Mouse (Mus musculus): ENCODE measurements around the gene Mlec. TPM values are rescaled to one million over a fixed set of nuclear protein-coding genes. Genes with fewer than 3 reads are reported as not detected.

Gene Mlec
- polyA plus RNA-seq, 1 experiment from 2014 or later: 51.5 TPM

DNA sequence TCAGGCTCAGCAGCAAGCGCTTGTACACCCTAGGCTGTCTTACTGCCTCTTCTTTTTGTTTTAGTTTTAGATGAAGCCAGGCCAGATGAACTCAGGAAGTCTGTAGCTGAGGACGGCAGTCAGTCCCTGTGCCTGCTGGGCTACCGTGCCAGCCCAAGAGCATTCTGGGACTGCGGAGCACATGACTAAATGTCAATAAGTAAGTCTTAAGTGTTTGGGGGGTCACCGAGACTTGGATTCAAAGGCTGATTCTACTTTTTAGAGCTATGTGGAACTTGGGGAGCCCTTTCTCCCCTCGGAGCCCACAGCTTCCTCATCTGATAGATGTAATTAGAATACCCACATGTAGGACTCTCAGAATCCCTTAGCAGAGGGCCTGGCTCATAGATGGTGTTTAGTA, 2.7 kb upstream of the Mlec start:
- no peaks in the 10 kb centered on the region for H3K36me3 ChIP-seq (ENCODE audit: control insufficient read depth, insufficient read depth, low read length)

DNA sequence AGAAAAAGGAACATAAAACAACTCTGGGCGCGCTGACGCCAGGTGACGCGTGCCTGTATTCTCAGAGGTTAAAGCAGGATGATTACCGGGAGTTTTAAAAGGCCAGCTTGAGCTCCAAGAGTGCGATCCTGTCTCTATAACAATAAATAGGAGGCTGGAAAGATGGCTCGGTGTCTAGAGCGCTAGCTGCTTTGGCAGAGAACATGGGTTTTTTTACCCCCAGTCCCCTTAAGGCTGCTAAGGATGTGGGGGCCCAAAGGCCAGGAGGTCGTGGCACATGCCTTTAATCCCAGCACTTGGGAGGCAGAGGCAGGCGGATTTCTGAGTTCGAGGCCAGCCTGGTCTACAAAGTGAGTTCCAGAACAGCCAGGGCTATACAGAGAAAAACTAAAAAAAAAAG, 1.2 kb upstream of the Mlec start:
- Histone ChIP-seq H3K9me3 (ENCODE audit: control insufficient read depth, low read length) (no peaks in the 10 kb centered on the region), H3K4me1 (ENCODE audit: control insufficient read depth, insufficient read depth, low read length) (peaks cover 22% of the 10 kb centered on the region), H3K4me3 (ENCODE audit: low read depth, low read length) (peak overlapping the region; percentile 100), H3K36me3 (ENCODE audit: control insufficient read depth, insufficient read depth, low read length) (no peaks in the 10 kb centered on the region), H3K4me2 (ENCODE audit: low read depth, severe bottlenecking) (peak overlapping the region; percentile 81), H3K27ac (replicated peaks; ENCODE audit: low read depth, low read length) (peak overlapping the region; percentile 90), H3K27me3 (ENCODE audit: control insufficient read depth, insufficient read depth, low read length) (no peaks in the 10 kb centered on the region), H3K9ac (ENCODE audit: low read length) (peak overlapping the region; percentile 58)
- DNase-seq (ENCODE audit: low spot score) (no peak), ATAC-seq (ENCODE audit: insufficient number of reproducible peaks, low FRiP score, low TSS enrichment, low read depth) (no peak)
- 39% methylated on average over 12 of the region's 12 CpGs for WGBS

More for the DNA sequence above, 2.7 kb upstream of the Mlec start:
- H3K9ac ChIP-seq (ENCODE audit: low read length): no peak overlapping the region
- no peak overlapping the region for H3K4me2 ChIP-seq (ENCODE audit: low read depth, severe bottlenecking)
- DNase-seq (ENCODE audit: low spot score): no peak
- peaks cover 14% of the 10 kb centered on the region for H3K4me1 ChIP-seq (ENCODE audit: control insufficient read depth, insufficient read depth, low read length)
- no peaks in the 10 kb centered on the region for H3K9me3 ChIP-seq (ENCODE audit: control insufficient read depth, low read length)
- no peak overlapping the region for H3K4me3 ChIP-seq (ENCODE audit: low read depth, low read length)
- no peaks in the 10 kb centered on the region for H3K27me3 ChIP-seq (ENCODE audit: control insufficient read depth, insufficient read depth, low read length)
- no peak for ATAC-seq (ENCODE audit: insufficient number of reproducible peaks, low FRiP score, low TSS enrichment, low read depth)
- 64% methylated on average over 6 of the region's 6 CpGs for WGBS
- H3K27ac ChIP-seq (replicated peaks; ENCODE audit: low read depth, low read length): no peak overlapping the region

DNA sequence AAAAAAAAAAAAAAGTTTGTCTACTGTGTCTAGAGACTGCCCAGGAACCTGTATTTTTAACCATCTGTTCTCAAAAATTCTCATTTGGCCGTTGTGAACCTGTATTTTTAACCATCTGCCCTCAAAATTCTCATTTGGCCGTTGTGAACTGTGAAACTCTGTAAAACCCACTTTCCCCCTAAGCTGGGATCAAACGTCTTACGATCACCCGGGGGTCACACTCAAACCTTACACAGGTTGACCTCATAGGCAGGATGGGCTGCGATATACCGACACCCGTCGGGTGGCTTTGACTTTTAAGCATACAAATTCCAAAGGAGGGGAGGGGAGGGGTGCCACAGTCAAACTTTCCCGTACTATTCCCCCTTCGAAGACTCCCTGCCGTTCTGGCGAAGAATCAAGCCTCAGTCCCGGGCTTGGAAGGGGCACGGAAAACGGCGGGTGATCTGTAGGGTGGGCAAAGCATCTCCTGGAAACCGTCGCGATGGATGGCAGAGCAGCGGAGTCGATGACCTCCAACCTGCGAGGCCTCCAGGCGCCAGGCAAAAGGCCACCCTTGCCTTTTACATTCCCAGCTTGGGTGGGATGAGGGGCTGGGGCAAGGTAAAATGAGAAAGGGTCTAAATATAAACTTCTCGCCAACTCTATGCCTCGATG, 918 bp downstream of the Mlec start:
- H3K4me2 ChIP-seq (ENCODE audit: low read depth, severe bottlenecking): peak overlapping the region; percentile 81
- peak overlapping the region; percentile 96 for H3K9ac ChIP-seq (ENCODE audit: low read length)
- no peak for ATAC-seq (ENCODE audit: insufficient number of reproducible peaks, low FRiP score, low TSS enrichment, low read depth)
- DNase-seq (ENCODE audit: low spot score): peak; percentile 59
- H3K27me3 ChIP-seq (ENCODE audit: control insufficient read depth, insufficient read depth, low read length): no peaks in the 10 kb centered on the region
- peak overlapping the region; percentile 100 for H3K4me3 ChIP-seq (ENCODE audit: low read depth, low read length)
- H3K27ac ChIP-seq (replicated peaks; ENCODE audit: low read depth, low read length): peak overlapping the region; percentile 86; the same call in 1 of the 2 replicates
- under 1% methylated on average over 26 of the region's 26 CpGs for WGBS
- H3K36me3 ChIP-seq (ENCODE audit: control insufficient read depth, insufficient read depth, low read length): no peaks in the 10 kb centered on the region
- H3K9me3 ChIP-seq (ENCODE audit: control insufficient read depth, low read length): no peaks in the 10 kb centered on the region
- H3K4me1 ChIP-seq (ENCODE audit: control insufficient read depth, insufficient read depth, low read length): peaks cover 22% of the 10 kb centered on the region

DNA sequence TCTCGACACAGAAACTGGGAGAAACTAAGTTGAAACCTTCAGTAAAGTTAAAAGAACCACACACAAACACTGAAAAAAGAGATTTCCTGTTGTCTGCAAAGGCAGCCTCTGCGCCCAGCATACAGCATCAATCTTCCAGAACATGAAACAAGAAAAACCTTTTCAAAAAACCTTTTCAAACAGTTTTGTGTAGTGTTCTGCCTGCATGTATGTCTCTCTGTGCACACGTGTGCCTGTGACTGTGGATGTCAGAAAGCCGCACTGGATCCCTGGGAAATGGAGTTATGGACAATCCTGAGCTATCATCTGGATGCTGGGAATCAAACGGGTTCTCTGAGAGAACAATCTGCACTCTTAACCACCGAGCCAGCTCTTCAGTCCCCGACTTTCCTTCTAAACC, 1.6 kb downstream of the Mlec start:
- peak overlapping the region; percentile 100 for H3K4me3 ChIP-seq (ENCODE audit: low read depth, low read length)
- 62% methylated on average over 7 of the region's 7 CpGs for WGBS
- ATAC-seq (ENCODE audit: insufficient number of reproducible peaks, low FRiP score, low TSS enrichment, low read depth): no peak
- no peaks in the 10 kb centered on the region for H3K36me3 ChIP-seq (ENCODE audit: control insufficient read depth, insufficient read depth, low read length)
- no peak for DNase-seq (ENCODE audit: low spot score)
- H3K9me3 ChIP-seq (ENCODE audit: control insufficient read depth, low read length): no peaks in the 10 kb centered on the region
- no peak overlapping the region for H3K9ac ChIP-seq (ENCODE audit: low read length)
- H3K27ac ChIP-seq (replicated peaks; ENCODE audit: low read depth, low read length): no peak overlapping the region
- H3K4me1 ChIP-seq (ENCODE audit: control insufficient read depth, insufficient read depth, low read length): peaks cover 21% of the 10 kb centered on the region
- no peaks in the 10 kb centered on the region for H3K27me3 ChIP-seq (ENCODE audit: control insufficient read depth, insufficient read depth, low read length)
- H3K4me2 ChIP-seq (ENCODE audit: low read depth, severe bottlenecking): peak overlapping the region; percentile 81

DNA sequence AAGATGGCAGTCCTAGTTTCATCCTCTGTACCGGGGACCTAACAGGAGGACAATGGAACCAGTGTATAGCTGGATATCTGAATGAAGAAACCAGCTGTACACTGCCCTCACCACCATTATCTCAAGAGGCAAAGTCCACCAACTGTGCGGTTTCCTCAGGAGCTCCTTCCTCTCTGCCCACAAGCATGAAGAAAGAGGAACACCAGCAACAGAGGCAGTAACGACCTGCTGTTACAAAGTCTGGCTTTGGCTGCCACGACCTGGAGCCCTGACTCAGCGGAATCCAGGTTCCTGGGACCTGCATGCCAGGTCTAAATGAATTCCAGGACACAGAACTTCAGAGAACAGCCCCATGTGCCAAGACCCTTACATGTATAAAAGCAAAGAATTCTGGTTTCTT, 2.1 kb downstream of the Mlec start:
- Histone ChIP-seq H3K9me3 (ENCODE audit: control insufficient read depth, low read length) (no peaks in the 10 kb centered on the region), H3K27ac (replicated peaks; ENCODE audit: low read depth, low read length) (peak overlapping the region; percentile 10; the same call in 1 of the 2 replicates), H3K4me2 (ENCODE audit: low read depth, severe bottlenecking) (peak overlapping the region; percentile 81), H3K27me3 (ENCODE audit: control insufficient read depth, insufficient read depth, low read length) (no peaks in the 10 kb centered on the region), H3K36me3 (ENCODE audit: control insufficient read depth, insufficient read depth, low read length) (peaks cover 3% of the 10 kb centered on the region; the same call in 1 of the 2 replicates), H3K4me3 (ENCODE audit: low read depth, low read length) (no peak overlapping the region; the same call in 1 of the 2 replicates), H3K9ac (ENCODE audit: low read length) (no peak overlapping the region), H3K4me1 (ENCODE audit: control insufficient read depth, insufficient read depth, low read length) (peaks cover 19% of the 10 kb centered on the region)
- no peak for DNase-seq (ENCODE audit: low spot score)
- ATAC-seq (ENCODE audit: insufficient number of reproducible peaks, low FRiP score, low TSS enrichment, low read depth): no peak
- WGBS: 43% methylated on average over 5 of the region's 5 CpGs

DNA sequence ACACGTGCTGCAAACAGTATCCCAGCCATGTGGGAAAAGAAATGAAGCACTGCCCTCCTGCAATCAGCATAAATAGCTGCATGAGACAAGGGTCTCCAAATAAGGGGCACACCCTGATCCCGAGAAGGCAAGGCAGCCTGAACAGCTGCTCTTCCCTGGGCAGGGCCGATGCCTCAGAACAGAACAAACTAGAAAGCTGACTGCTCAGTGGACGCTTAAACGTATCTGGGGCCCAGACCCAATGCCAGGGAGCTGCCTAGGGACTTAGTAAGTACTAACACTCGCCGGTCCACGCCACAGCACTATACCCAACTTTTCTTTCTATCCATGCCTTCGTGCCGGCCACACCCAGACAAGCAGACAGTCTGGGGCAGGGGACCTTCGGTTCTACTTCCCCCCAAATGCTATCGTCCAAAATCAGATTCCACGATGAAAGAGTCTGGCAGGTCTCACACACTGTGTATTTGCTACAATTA, 2.8 kb downstream of the Mlec start:
- Histone ChIP-seq H3K36me3 (ENCODE audit: control insufficient read depth, insufficient read depth, low read length) (peaks cover 9% of the 10 kb centered on the region), H3K9ac (ENCODE audit: low read length) (no peak overlapping the region), H3K27ac (replicated peaks; ENCODE audit: low read depth, low read length) (peak overlapping the region; percentile 10; the same call in 1 of the 2 replicates), H3K4me1 (ENCODE audit: control insufficient read depth, insufficient read depth, low read length) (peaks cover 19% of the 10 kb centered on the region), H3K4me3 (ENCODE audit: low read depth, low read length) (no peak overlapping the region; the same call in 1 of the 2 replicates), H3K4me2 (ENCODE audit: low read depth, severe bottlenecking) (peak overlapping the region; percentile 81; the same call in 1 of the 2 replicates), H3K27me3 (ENCODE audit: control insufficient read depth, insufficient read depth, low read length) (no peaks in the 10 kb centered on the region), H3K9me3 (ENCODE audit: control insufficient read depth, low read length) (no peaks in the 10 kb centered on the region; the same call in 1 of the 2 replicates)
- 80% methylated on average over 13 of the region's 13 CpGs for WGBS
- no peak for DNase-seq (ENCODE audit: low spot score)
- no peak for ATAC-seq (ENCODE audit: insufficient number of reproducible peaks, low FRiP score, low TSS enrichment, low read depth)

DNA sequence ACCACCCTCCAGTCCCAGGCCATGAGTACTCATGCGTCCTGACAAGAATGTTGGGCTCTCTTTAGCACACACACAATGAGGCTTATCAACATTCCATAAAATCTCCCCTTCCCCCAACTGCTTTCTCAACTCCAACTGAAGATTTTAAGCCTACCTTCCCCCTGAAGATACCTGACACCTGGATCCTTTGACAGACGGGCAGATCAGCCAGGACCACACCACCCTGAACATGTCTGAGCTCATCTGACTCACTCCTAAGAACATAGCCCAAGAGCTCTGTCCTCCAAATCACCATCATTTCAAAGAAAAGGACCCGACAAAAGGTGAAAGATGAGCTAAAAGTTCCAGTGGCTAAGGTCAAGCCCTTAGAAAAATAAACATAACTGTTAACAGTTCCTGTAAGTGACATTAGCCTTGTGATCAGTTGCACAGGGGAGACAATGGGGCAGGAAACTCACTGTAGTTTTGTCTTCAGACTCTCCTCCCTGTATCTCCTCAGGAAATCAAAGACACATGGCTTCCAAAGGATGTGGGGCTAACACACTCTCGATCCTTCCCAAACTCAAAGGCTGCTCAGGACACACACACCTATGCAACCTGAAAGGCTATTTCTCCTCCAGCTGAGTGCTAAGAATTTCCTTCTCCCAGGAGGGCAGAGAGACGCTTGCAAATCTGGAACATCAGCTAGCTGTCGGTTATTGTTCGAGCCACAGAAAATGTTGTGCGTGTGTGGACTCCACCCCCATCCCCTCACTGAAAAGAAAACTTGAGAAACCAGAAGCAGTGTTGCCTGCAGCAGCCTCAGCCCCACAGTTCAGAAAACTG, 5.6 kb downstream of the Mlec start:
- Histone ChIP-seq H3K4me2 (ENCODE audit: low read depth, severe bottlenecking) (no peak overlapping the region), H3K27me3 (ENCODE audit: control insufficient read depth, insufficient read depth, low read length) (no peaks in the 10 kb centered on the region), H3K4me1 (ENCODE audit: control insufficient read depth, insufficient read depth, low read length) (peaks cover 19% of the 10 kb centered on the region), H3K9me3 (ENCODE audit: control insufficient read depth, low read length) (no peaks in the 10 kb centered on the region; the same call in 1 of the 2 replicates), H3K4me3 (ENCODE audit: low read depth, low read length) (no peak overlapping the region), H3K36me3 (ENCODE audit: control insufficient read depth, insufficient read depth, low read length) (peaks cover 29% of the 10 kb centered on the region), H3K27ac (replicated peaks; ENCODE audit: low read depth, low read length) (peak overlapping the region; percentile 30; the same call in 1 of the 2 replicates), H3K9ac (ENCODE audit: low read length) (no peak overlapping the region)
- no peak for ATAC-seq (ENCODE audit: insufficient number of reproducible peaks, low FRiP score, low TSS enrichment, low read depth)
- no peak for DNase-seq (ENCODE audit: low spot score)
- whole genome bisulfite sequencing: 55% methylated on average over 8 of the region's 8 CpGs

DNA sequence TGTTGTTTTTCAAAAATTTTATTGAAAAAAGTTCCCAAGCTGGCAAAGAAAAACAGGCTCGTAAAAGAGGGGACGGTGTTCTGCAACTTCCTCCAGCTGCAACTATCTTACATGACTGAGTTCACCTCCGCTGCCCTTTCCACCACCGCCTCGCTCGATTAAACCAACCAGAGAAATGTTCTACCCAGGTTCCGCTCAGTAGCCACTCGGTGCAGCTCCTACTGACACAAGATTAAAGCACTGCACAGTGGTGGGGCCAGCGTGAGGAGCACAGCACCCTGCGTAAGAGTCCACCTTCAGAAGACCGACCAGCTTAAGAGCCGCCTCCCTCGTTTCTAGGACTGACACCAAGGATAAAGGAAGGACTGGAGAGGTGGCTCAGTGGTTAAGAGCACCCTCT, 6.5 kb downstream of the Mlec start:
- 82% methylated on average over 13 of the region's 13 CpGs for WGBS
- Histone ChIP-seq H3K4me1 (ENCODE audit: control insufficient read depth, insufficient read depth, low read length) (peaks cover 18% of the 10 kb centered on the region), H3K4me3 (ENCODE audit: low read depth, low read length) (no peak overlapping the region), H3K9me3 (ENCODE audit: control insufficient read depth, low read length) (no peaks in the 10 kb centered on the region; the same call in 1 of the 2 replicates), H3K27ac (replicated peaks; ENCODE audit: low read depth, low read length) (no peak overlapping the region), H3K9ac (ENCODE audit: low read length) (no peak overlapping the region), H3K27me3 (ENCODE audit: control insufficient read depth, insufficient read depth, low read length) (no peaks in the 10 kb centered on the region), H3K4me2 (ENCODE audit: low read depth, severe bottlenecking) (no peak overlapping the region), H3K36me3 (ENCODE audit: control insufficient read depth, insufficient read depth, low read length) (peaks cover 29% of the 10 kb centered on the region)
- ATAC-seq (ENCODE audit: insufficient number of reproducible peaks, low FRiP score, low TSS enrichment, low read depth) (no peak), DNase-seq (ENCODE audit: low spot score) (no peak)
